Mouse (Mus musculus) E14TG2a.4 (cell line): ENCODE results near the gene Selenos.

ENCODE experiments used
- H3K27me3 ChIP-seq: 2 replicates; pipeline ENCODE4 v1.6.1; 2014; ENCODE audit warnings: low read length, control low read depth; ENCODE audit not compliant: insufficient read depth
- H3K36me3 ChIP-seq: 2 replicates; pipeline ENCODE4 v1.6.1; 2014; ENCODE audit warnings: low read length, control low read depth; ENCODE audit not compliant: insufficient read depth
- H3K4me1 ChIP-seq: replicated peaks from 2 replicates; pipeline ENCODE4 v1.6.1; 2014; ENCODE audit warnings: low read depth, low read length, control low read depth
- H3K4me3 ChIP-seq: replicated peaks from 2 replicates; pipeline ENCODE4 v1.5.1; 2014; ENCODE audit warnings: mild to moderate bottlenecking, low read length
- H3K9me3 ChIP-seq: 2 replicates; pipeline ENCODE4 v1.6.1; 2014; ENCODE audit warnings: low read length, control low read depth
- CTCF ChIP-seq: conservative IDR thresholded peaks from 2 replicates; pipeline ENCODE4 v1.5.1; 2014; ENCODE audit warnings: low read length
- NANOG ChIP-seq: IDR thresholded peaks from 2 replicates; pipeline ENCODE4 v1.6.1; 2014; ENCODE audit warnings: borderline replicate concordance, low read length, mixed read lengths
- POU5F1 ChIP-seq: IDR thresholded peaks from 2 replicates; pipeline ENCODE4 v1.6.1; 2014; ENCODE audit warnings: low read length, borderline replicate concordance

Selenos gene

GRCm38 (mm10) chr7:66079364-66080230 lies at the start of gene Selenos:
Gene Selenos (plus strand): TSS chr7:66079649.
- peak within 1 kb of the TSS; percentile 91 for H3K4me3 ChIP-seq
- peaks cover 59% of the 10 kb centered on the region for H3K36me3 ChIP-seq
- H3K4me1 ChIP-seq: peaks cover 12% of the 10 kb centered on the region
- no peak for TF ChIP-seq CTCF
- TF ChIP-seq NANOG: no peak
- TF ChIP-seq POU5F1: no peak
- H3K9me3 ChIP-seq: no peaks in the 10 kb centered on the region
- no peaks in the 10 kb centered on the region for H3K27me3 ChIP-seq

- Histone ChIP-seq H3K27me3 (no peaks in the 10 kb centered on the region), H3K9me3 (peaks cover 21% of the 10 kb centered on the region), H3K4me3 (no peak overlapping the region), H3K4me1 (no peaks in the 10 kb centered on the region), H3K36me3 (peaks cover 43% of the 10 kb centered on the region)
- no peak for TF ChIP-seq POU5F1
- TF ChIP-seq NANOG: no peak
- no peak for TF ChIP-seq CTCF
Observed at GRCm38 (mm10) chr7:66036809-66037208, 42.6 kb upstream of the Selenos start.

- peaks cover 25% of the 10 kb centered on the region for H3K9me3 ChIP-seq
- TF ChIP-seq POU5F1: no peak
- TF ChIP-seq CTCF: no peak
- no peak for TF ChIP-seq NANOG
- H3K4me3 ChIP-seq: no peak overlapping the region
Observed at GRCm38 (mm10) chr7:66038261-66038660, 41.2 kb upstream of the Selenos start.

GRCm38 (mm10) chr7:66038730-66039129 lies 40.7 kb upstream of the Selenos start:
- Histone ChIP-seq H3K27me3 (no peaks in the 10 kb centered on the region), H3K4me3 (no peak overlapping the region), H3K36me3 (peaks cover 50% of the 10 kb centered on the region), H3K9me3 (peaks cover 25% of the 10 kb centered on the region), H3K4me1 (no peaks in the 10 kb centered on the region)
- no peak for TF ChIP-seq CTCF
- no peak for TF ChIP-seq POU5F1
- TF ChIP-seq NANOG: no peak

More at GRCm38 (mm10) chr7:66038261-66038660, 41.2 kb upstream of the Selenos start:
- Histone ChIP-seq H3K27me3 (no peaks in the 10 kb centered on the region), H3K36me3 (peaks cover 48% of the 10 kb centered on the region), H3K4me1 (no peaks in the 10 kb centered on the region)

GRCm38 (mm10) chr7:66040026-66040814 lies 39.2 kb upstream of the Selenos start:
- TF ChIP-seq NANOG (no peak), POU5F1 (no peak), CTCF (no peak)
- H3K4me3 ChIP-seq: no peak overlapping the region

GRCm38 (mm10) chr7:66043552-66044459 lies 35.6 kb upstream of the Selenos start, which contains the start of gene Gm45213:
Gene Gm45213 (plus strand): TSS chr7:66043602.
- Histone ChIP-seq H3K4me3 (no peak within 1 kb of the TSS), H3K9me3 (peaks cover 25% of the 10 kb centered on the region), H3K4me1 (no peaks in the 10 kb centered on the region), H3K36me3 (peaks cover 60% of the 10 kb centered on the region), H3K27me3 (no peaks in the 10 kb centered on the region)
- TF ChIP-seq CTCF (no peak), POU5F1 (no peak), NANOG (no peak)

More at GRCm38 (mm10) chr7:66040026-66040814, 39.2 kb upstream of the Selenos start:
- Histone ChIP-seq H3K4me1 (no peaks in the 10 kb centered on the region), H3K36me3 (peaks cover 52% of the 10 kb centered on the region), H3K9me3 (peaks cover 25% of the 10 kb centered on the region), H3K27me3 (no peaks in the 10 kb centered on the region)

GRCm38 (mm10) chr7:66044617-66045016 lies 34.8 kb upstream of the Selenos start:
- Histone ChIP-seq H3K36me3 (peaks cover 68% of the 10 kb centered on the region), H3K4me1 (no peaks in the 10 kb centered on the region), H3K27me3 (no peaks in the 10 kb centered on the region), H3K4me3 (no peak overlapping the region), H3K9me3 (peaks cover 25% of the 10 kb centered on the region)
- no peak for TF ChIP-seq CTCF
- TF ChIP-seq NANOG: no peak
- TF ChIP-seq POU5F1: no peak
